Mouse (Mus musculus) T-helper 1 cell (primary cell): ENCODE results near the gene Snrpb2.

Source experiments
- in situ Hi-C: fragments of 300-600 bp; cut with MboI, MseI; formaldehyde crosslinking; loops from one replicate; pipeline ENCODE4 v1.15.1; 2025; ENCODE audit warnings: high pct_unique_total_duplicates

Gene Snrpb2

DNA sequence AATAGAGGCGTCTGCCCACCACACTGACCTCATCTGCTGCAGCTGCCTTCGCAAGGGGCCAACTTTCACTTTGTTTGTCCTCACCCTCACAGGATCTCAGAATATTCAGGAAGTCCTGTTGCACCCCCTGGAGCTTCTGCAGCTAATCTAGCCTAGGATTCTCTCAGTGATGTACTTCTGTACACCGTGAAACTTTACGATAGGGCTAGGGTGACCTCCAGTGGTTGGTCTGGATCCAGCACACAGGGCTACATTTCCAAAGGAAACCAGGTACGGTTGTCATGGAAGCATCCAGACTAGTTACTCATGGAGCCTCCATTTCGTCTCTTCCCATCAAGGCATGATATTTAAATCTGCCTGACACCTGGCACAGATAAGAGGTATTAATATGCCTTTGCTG, 30.9 kb downstream of the Snrpb2 start:
- in situ Hi-C loops: no loop called here

DNA sequence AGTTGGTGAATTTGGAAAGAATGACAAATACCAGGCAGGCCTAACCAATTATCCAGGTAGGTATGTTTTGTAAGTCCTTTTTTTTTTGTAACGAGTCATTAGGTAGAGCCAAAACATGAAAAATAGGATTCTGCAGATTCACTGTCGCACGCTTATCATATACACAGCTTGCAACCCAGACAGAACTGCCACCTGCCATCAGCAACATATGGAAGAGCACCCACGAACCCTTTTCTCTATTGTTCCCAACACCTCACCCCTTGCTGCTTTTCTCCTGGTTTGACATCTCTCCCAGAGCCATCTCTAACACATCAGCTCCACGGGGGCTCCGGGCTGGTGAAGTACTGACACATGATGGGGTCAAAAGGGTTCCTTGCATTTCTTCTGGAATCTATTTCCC, 31.9 kb downstream of the Snrpb2 start:
- in situ Hi-C loops: no loop called here

DNA sequence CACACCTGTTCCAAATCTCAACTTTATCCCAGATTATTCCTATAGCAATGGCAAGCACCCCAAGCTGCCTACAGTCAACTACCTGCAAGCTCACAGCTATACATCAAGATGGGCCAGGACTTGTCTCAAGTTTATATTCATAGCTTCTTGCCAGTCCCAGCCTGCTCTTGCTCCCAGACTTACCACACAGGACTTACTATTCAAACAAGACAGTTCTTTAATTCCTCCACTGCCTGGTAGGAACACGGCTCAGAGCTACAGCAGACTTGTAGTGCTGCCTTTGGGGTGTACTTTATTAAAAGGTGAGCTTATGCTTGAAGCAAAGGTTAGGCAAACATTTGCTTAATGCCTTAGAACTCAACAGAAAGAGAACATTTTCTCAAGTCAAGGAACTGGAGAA, 34.3 kb downstream of the Snrpb2 start:
- in situ Hi-C loops: no loop called here

DNA sequence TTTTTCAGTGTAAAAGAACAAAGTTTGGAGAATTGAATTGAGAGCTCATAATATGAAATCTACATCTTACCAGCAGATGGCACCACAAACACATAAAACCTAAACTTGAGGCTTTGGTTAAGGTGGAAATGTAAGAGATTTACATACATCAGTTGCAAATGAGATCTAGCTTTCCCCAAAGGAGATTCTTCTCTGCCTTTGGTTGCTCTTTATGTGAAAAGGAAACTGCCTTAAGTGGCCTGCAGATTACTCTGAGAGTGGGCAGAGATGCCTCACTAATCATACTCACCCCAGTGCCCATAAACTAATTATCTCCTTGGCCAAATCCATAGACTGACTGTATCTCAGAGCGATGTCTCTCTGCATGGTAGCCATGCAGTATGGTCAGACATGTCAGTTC, 51.0 kb downstream of the Snrpb2 start:
- in situ Hi-C loops: no loop called here

DNA sequence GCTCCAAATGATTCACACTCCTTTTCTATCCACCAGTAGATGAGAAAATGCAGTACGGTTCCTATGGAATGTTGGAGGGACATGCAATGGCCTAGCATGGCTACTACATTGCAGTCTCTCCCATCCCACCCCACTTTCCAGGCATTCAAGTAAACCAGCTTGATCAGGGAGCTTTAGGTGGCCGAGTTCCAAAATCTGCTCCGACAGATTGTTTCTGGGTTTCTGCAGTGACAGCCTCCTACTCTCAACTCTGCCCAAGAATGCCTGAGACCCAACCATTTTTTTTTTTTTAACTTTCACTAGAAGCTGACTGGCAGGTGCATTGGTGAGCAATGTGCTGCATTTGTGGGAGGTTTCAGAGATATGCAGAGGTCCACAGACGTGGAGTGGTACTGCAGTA, 51.9 kb downstream of the Snrpb2 start:
- in situ Hi-C loops: no loop called here

DNA sequence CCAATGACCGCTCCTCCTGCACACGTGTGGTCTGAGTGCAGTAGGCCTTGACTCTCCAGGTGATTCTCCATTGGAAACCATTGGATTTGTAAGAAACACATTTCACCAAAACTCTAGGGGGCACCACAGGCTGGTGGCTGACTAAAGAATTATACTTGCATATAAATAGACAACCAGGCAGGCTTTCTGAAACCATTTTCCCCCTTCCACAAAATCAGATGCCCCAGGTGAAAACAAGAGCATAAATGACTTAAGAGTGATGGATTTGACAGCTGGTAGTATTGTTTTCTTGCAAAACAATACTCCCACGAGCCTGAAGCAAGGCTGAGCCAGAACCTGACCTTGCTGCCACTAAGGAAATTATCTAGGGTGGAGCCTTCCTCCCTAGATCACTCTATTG, 54.6 kb downstream of the Snrpb2 start:
- in situ Hi-C loops: no loop called here

DNA sequence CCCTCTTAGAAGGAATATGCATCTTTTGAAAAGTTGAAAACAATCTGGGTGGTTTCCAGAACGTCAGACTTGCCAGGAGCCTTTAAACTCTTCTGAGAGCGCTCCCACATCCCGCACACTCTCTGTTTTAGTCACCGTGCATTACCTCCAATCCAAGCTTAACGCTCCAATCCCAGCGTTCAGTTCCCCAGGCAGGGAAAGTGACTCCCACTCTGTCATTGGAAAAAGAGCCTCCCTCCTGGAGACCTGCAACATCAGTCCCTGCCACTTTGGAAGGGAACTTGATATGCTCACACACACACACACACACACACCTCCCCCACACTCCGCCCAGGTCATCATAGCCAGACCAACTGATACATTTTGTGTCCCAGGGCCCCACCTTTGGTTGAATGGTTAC, 55.4 kb downstream of the Snrpb2 start:
- in situ Hi-C loops: no loop called here
